ENCODE assay signal across 23 mouse cellular contexts in the genomic region with DNA sequence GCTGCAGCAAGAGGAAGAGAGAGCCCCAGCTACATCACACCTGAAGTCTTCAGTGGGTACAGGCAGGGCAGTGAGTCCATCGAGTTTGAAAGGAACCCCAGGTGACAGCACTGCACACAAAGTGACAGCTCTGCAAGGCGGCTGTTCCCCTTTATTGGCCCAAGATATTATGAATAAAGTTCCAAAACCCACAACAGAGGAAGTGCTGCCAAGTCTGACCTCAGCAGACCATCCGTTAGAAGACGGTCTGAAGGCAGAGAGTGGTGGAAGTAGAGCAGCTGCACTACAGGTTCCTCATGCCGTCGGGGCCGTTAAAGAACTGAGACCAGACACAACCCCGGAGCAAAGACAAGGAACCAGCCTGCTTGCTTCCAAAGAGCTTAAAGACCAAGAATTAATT.
DNase-seq lines count a peak whose midpoint lies in the region; ATAC-seq and TF ChIP-seq lines count a peak whose summit lies in the region.
"Had no signal": no experiment of that assay in that cellular context is flagged by ENCODE, and none has a peak within 500 bp of the region (broad histone marks: within the 10 kb centered on the region; RNA-seq: fewer than 3 reads in every experiment).

No protein-coding gene starts in this region.

- H3K27ac ChIP-seq in liver, embryonic 11.5 days (ENCODE audit: low read depth, low read length): no peak overlapping the region
- peak overlapping the region; percentile 16; the same call in 1 of the 2 replicates for H3K27ac ChIP-seq in MEL (ENCODE audit: control insufficient read depth, low read depth, low read length)
- H3K27ac ChIP-seq in forebrain, embryonic 10.5 days: no peak overlapping the region
- H3K27ac ChIP-seq: embryonic facial prominence, embryonic 13.5 days; heart, embryonic 10.5 days; hindbrain, postnatal 0 days; limb, embryonic 13.5 days; lung, embryonic 15.5 days; midbrain, embryonic 10.5 days; neural tube, embryonic 15.5 days had no signal

- no peaks in the 10 kb centered on the region for H3K79me2 ChIP-seq in MEL (ENCODE audit: control insufficient read depth, insufficient read depth, low read length, poor library complexity)

- DNase-seq in liver (peak; percentile 7), MEL (ENCODE audit: low read depth, low spot score) (peak; percentile 55)
- DNase-seq in liver, embryonic 11.5 days (ENCODE audit: low spot score): no peak
- DNase-seq in forebrain, embryonic 10.5 days (ENCODE audit: extremely low spot score, low spot score): no peak
- DNase-seq in left cerebral cortex, adult 11 months (ENCODE audit: low spot score): no peak
- no peak for DNase-seq in gastrocnemius, postnatal 4 days (ENCODE audit: low spot score in 2 of 2)
- DNase-seq: cerebellum, adult 11-12 months; gastrocnemius, postnatal 10 days; kidney, adult 18-20 months; kidney, postnatal 14 days; layer of hippocampus, adult 9-11 months; retina, postnatal 1 day; thymus, postnatal 14 days had no signal

- no peak overlapping the region for H3K4me3 ChIP-seq in liver, embryonic 11.5 days (ENCODE audit: low read depth, low read length)
- H3K4me3 ChIP-seq in MEL (ENCODE audit: control insufficient read depth in 1 of 2, insufficient read depth in 1 of 2, low read depth in 2 of 2, low read length in 2 of 2): no peak overlapping the region
- no peak overlapping the region for H3K4me3 ChIP-seq in forebrain, embryonic 10.5 days
- H3K4me3 ChIP-seq: embryonic facial prominence, embryonic 13.5 days; heart, embryonic 10.5 days; limb, embryonic 13.5 days; lung, embryonic 15.5 days; midbrain, embryonic 10.5 days; myocyte; neural tube, embryonic 15.5 days had no signal

- H3K4me1 ChIP-seq in liver, embryonic 11.5 days (replicated peaks; ENCODE audit: control insufficient read depth, insufficient read depth, low read length): no peaks in the 10 kb centered on the region
- H3K4me1 ChIP-seq in MEL (ENCODE audit: control insufficient read depth in 1 of 2, insufficient read depth in 2 of 2, low read length in 2 of 2): peaks cover 0 to 13% of the 10 kb centered on the region in 2 experiments; a peak in 1 of 4 replicates
- H3K4me1 ChIP-seq in forebrain, embryonic 10.5 days: no peaks in the 10 kb centered on the region
- H3K4me1 ChIP-seq: embryonic facial prominence, embryonic 13.5 days; heart, embryonic 10.5 days; limb, embryonic 13.5 days; lung, embryonic 15.5 days; midbrain, embryonic 10.5 days; neural tube, embryonic 15.5 days had no signal

- no peaks in the 10 kb centered on the region for H3K9me3 ChIP-seq in liver, embryonic 11.5 days (ENCODE audit: control insufficient read depth, low read length)
- no peaks in the 10 kb centered on the region for H3K9me3 ChIP-seq in MEL (replicated peaks; ENCODE audit: insufficient read depth, low read length)
- H3K9me3 ChIP-seq in forebrain, embryonic 10.5 days: no peaks in the 10 kb centered on the region
- H3K9me3 ChIP-seq: embryonic facial prominence, embryonic 13.5 days; heart, embryonic 10.5 days; limb, embryonic 13.5 days; lung, embryonic 15.5 days; midbrain, embryonic 10.5 days; neural tube, embryonic 15.5 days had no signal

- H3K27me3 ChIP-seq in liver, embryonic 11.5 days (replicated peaks; ENCODE audit: control insufficient read depth, insufficient read depth, low read length): no peaks in the 10 kb centered on the region
- no peaks in the 10 kb centered on the region for H3K27me3 ChIP-seq in MEL (ENCODE audit: control insufficient read depth in 1 of 2, insufficient read depth in 2 of 2, low read length in 2 of 2)
- H3K27me3 ChIP-seq in forebrain, embryonic 10.5 days (ENCODE audit: poor library complexity, severe bottlenecking): no peaks in the 10 kb centered on the region
- H3K27me3 ChIP-seq: embryonic facial prominence, embryonic 13.5 days; limb, embryonic 13.5 days; lung, embryonic 15.5 days; neural tube, embryonic 15.5 days had no signal

- no peak overlapping the region for H3K9ac ChIP-seq in liver, embryonic 11.5 days (ENCODE audit: low read depth, low read length)
- H3K9ac ChIP-seq in MEL (ENCODE audit: control insufficient read depth, low read depth, low read length, poor library complexity, severe bottlenecking): no peak overlapping the region; the same call in 1 of the 2 replicates
- H3K9ac ChIP-seq: embryonic facial prominence, embryonic 13.5 days; limb, embryonic 13.5 days; lung, embryonic 15.5 days; neural tube, embryonic 15.5 days had no signal

- ATAC-seq in liver, embryonic 11.5 days (replicated peaks; ENCODE audit: low FRiP score): no peak
- peak; percentile 96 for ATAC-seq in common myeloid progenitor, adult 5-6 weeks (replicated peaks; ENCODE audit: low read depth, poor library complexity, severe bottlenecking)
- ATAC-seq in megakaryocyte progenitor cell, adult 5-6 weeks (replicated peaks; ENCODE audit: poor library complexity): peak; percentile 96
- ATAC-seq: hindbrain, postnatal 0 days had no signal

- peak in 1 of 2 experiments; percentile 15; a peak in 1 of 4 replicates for TF ChIP-seq EP300 in MEL (IDR thresholded peaks at IDR 0.05; ENCODE audit: low read depth in 1 of 2, low read length in 2 of 2)

- TF ChIP-seq CTCF in MEL (IDR thresholded peaks at IDR 0.05 in 2 of 3, conservative IDR thresholded peaks at IDR 0.05 in 1 of 3; ENCODE audit: control insufficient read depth in 1 of 3, insufficient read depth in 1 of 3, low read depth in 2 of 3, low read length in 3 of 3, poor library complexity in 1 of 3, severe bottlenecking in 1 of 3): no peak

- peaks cover 11% of the 10 kb centered on the region for H3K36me3 ChIP-seq in liver, embryonic 11.5 days (ENCODE audit: control insufficient read depth, insufficient read depth, low read length)
- H3K36me3 ChIP-seq in MEL (ENCODE audit: control insufficient read depth in 1 of 2, insufficient read depth in 2 of 2, low read length in 2 of 2): peaks cover 0 to 7% of the 10 kb centered on the region in 2 experiments; a peak in 2 of 4 replicates
- H3K36me3 ChIP-seq in forebrain, embryonic 10.5 days (replicated peaks): peaks cover 63% of the 10 kb centered on the region

- H3K4me2 ChIP-seq in liver, embryonic 11.5 days: no peak overlapping the region
- H3K4me2 ChIP-seq: embryonic facial prominence, embryonic 13.5 days; limb, embryonic 13.5 days; lung, embryonic 15.5 days; neural tube, embryonic 15.5 days had no signal

- TF ChIP-seq POLR2A in MEL (IDR thresholded peaks at IDR 0.05; ENCODE audit: control insufficient read depth in 1 of 2, insufficient read depth in 1 of 2, low read depth in 1 of 2, low read length in 2 of 2, poor library complexity in 1 of 2): no peak

- WGBS in liver, embryonic 11.5 days: 45% methylated on average over 8 of the region's 8 CpGs
- WGBS in forebrain, embryonic 10.5 days: 94% methylated on average over 8 of the region's 8 CpGs

- no peak for TF ChIP-seq RAD21 in MEL (IDR thresholded peaks at IDR 0.05; ENCODE audit: low read depth, low read length)

TF ChIP-seq in MEL, 35 proteins besides CTCF, POLR2A, EP300 and RAD21:
- TF ChIP-seq TBP (IDR thresholded peaks at IDR 0.05; ENCODE audit: low read depth, low read length) (no peak), SIN3A (IDR thresholded peaks at IDR 0.05; ENCODE audit: low read length) (peak; percentile 45; the same call in 1 of the 2 replicates)
TF ChIP-seq in MEL: peak in this region for 1.

Comparison
In these comparisons a context has a peak if more than half of its experiments do, and no peak if none do; other contexts are left out.
1. DNase-seq: peak in liver (single experiment) and MEL (single experiment); none in liver, embryonic 11.5 days (single experiment), forebrain, embryonic 10.5 days (single experiment), left cerebral cortex, adult 11 months (single experiment) and gastrocnemius, postnatal 4 days (0 of 2).